Comparison of ENCODE assay signal across 15 mouse cellular contexts in the genomic region with DNA sequence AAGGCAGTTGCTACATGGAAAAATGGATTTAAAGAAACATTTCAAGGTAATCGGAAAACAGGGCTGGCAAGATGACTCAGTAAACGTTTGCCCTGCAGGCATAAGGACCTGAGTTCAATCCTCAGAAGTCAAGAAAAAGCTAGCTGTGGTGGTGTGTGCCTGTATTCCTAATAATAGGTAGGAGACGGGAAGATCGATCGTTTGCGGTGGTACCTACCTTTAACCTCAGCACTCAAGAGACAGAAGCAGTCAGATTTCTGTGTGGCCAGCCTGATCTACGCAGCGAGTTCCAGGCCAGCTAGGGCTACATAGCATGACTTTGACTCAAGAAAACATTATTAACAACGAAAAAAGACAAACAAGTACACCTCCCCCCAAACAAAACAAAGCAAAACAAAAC. TPM values are rescaled to one million over a fixed set of nuclear protein-coding genes. Genes with fewer than 3 reads are reported as not detected.
DNase-seq lines count a peak whose midpoint lies in the region; ATAC-seq and TF ChIP-seq lines count a peak whose summit lies in the region.
"Had no signal": no experiment of that assay in that cellular context is flagged by ENCODE, and none has a peak within 500 bp of the region (broad histone marks: within the 10 kb centered on the region; RNA-seq: fewer than 3 reads in every experiment).

No protein-coding gene starts in this region.

- 0 out of 2 replicates have a peak overlapping the region, but pooled peaks have one; percentile 18 for H3K27ac ChIP-seq in lung, embryonic 16.5 days (ENCODE audit: low read length)
- peak overlapping the region; percentile 49; the same call in 1 of the 2 replicates for H3K27ac ChIP-seq in forebrain, embryonic 14.5 days (ENCODE audit: low read depth, low read length)
- peak overlapping the region; percentile 41; the same call in 1 of the 2 replicates for H3K27ac ChIP-seq in limb, embryonic 14.5 days (replicated peaks; ENCODE audit: low read depth, low read length)
- H3K27ac ChIP-seq in neural tube, embryonic 15.5 days (replicated peaks): peak overlapping the region; percentile 56; the same call in 1 of the 2 replicates
- H3K27ac ChIP-seq: embryonic facial prominence, embryonic 15.5 days; layer of hippocampus, adult 2 months; stomach, embryonic 15.5 days had no signal

- DNase-seq in lung, postnatal 4 days: no peak
- no peak for DNase-seq in forebrain, embryonic 14.5 days (ENCODE audit: low spot score)
- no peak for DNase-seq in limb, embryonic 14.5 days (ENCODE audit: low spot score)
- DNase-seq in thymus, postnatal 0 days (ENCODE audit: low spot score): no peak
- DNase-seq: cerebellum, adult 8-10 months; kidney, adult 11 months; lung, postnatal 14 days; right cerebral cortex, postnatal 4 days had no signal

- 80% methylated on average over 9 of the region's 9 CpGs for WGBS in lung, embryonic 16.5 days
- WGBS in forebrain, embryonic 14.5 days: 27% methylated on average over 9 of the region's 9 CpGs
- 69% methylated on average over 9 of the region's 9 CpGs for WGBS in limb, embryonic 14.5 days
- 57% methylated on average over 9 of the region's 9 CpGs for WGBS in neural tube, embryonic 15.5 days

- H3K36me3 ChIP-seq in lung, embryonic 16.5 days (ENCODE audit: control insufficient read depth, insufficient read depth, low read length): no peaks in the 10 kb centered on the region
- H3K36me3 ChIP-seq in forebrain, embryonic 14.5 days (ENCODE audit: control insufficient read depth, insufficient read depth, low read length): no peaks in the 10 kb centered on the region
- no peaks in the 10 kb centered on the region for H3K36me3 ChIP-seq in limb, embryonic 14.5 days (ENCODE audit: control insufficient read depth, insufficient read depth, low read length)
- no peaks in the 10 kb centered on the region for H3K36me3 ChIP-seq in neural tube, embryonic 15.5 days
- H3K36me3 ChIP-seq: embryonic facial prominence, embryonic 15.5 days; stomach, embryonic 15.5 days had no signal

- no peaks in the 10 kb centered on the region for H3K9me3 ChIP-seq in lung, embryonic 16.5 days (ENCODE audit: control insufficient read depth, low read length)
- H3K9me3 ChIP-seq in forebrain, embryonic 14.5 days (replicated peaks; ENCODE audit: control insufficient read depth, low read length): peaks cover 8% of the 10 kb centered on the region; the same call in 1 of the 2 replicates
- 0 out of 2 replicates have a peak, but pooled peaks cover 7% of the 10 kb centered on the region for H3K9me3 ChIP-seq in limb, embryonic 14.5 days (ENCODE audit: control insufficient read depth, low read length)
- no peaks in the 10 kb centered on the region for H3K9me3 ChIP-seq in neural tube, embryonic 15.5 days (replicated peaks)
- H3K9me3 ChIP-seq: stomach, embryonic 15.5 days had no signal

- no peak for TF ChIP-seq POLR2A in limb, embryonic 14.5 days (IDR thresholded peaks at IDR 0.05; ENCODE audit: borderline replicate concordance, extremely low read depth, insufficient read depth, insufficient read length)

- H3K4me2 ChIP-seq in lung, embryonic 16.5 days (ENCODE audit: low read depth, low read length): no peak overlapping the region
- peak overlapping the region; percentile 1; the same call in 1 of the 2 replicates for H3K4me2 ChIP-seq in forebrain, embryonic 14.5 days (ENCODE audit: low read length)
- no peak overlapping the region for H3K4me2 ChIP-seq in limb, embryonic 14.5 days (replicated peaks; ENCODE audit: low read depth, low read length, severe bottlenecking)
- no peak overlapping the region for H3K4me2 ChIP-seq in neural tube, embryonic 15.5 days
- H3K4me2 ChIP-seq: embryonic facial prominence, embryonic 15.5 days; stomach, embryonic 15.5 days had no signal

- H3K4me1 ChIP-seq in lung, embryonic 16.5 days (replicated peaks; ENCODE audit: control insufficient read depth, insufficient read depth, low read length): peaks cover 7% of the 10 kb centered on the region
- 0 out of 2 replicates have a peak, but pooled peaks cover 5% of the 10 kb centered on the region for H3K4me1 ChIP-seq in forebrain, embryonic 14.5 days (ENCODE audit: control insufficient read depth, insufficient read depth, low read length)
- peaks cover under 1% of the 10 kb centered on the region; the same call in 1 of the 2 replicates for H3K4me1 ChIP-seq in limb, embryonic 14.5 days (ENCODE audit: control insufficient read depth, insufficient read depth, low read length)
- H3K4me1 ChIP-seq in neural tube, embryonic 15.5 days: peaks cover 9% of the 10 kb centered on the region
- H3K4me1 ChIP-seq: stomach, embryonic 15.5 days had no signal

- no peak overlapping the region for H3K9ac ChIP-seq in lung, embryonic 16.5 days (ENCODE audit: low read length)
- H3K9ac ChIP-seq in forebrain, embryonic 14.5 days (ENCODE audit: low read length): no peak overlapping the region
- no peak overlapping the region for H3K9ac ChIP-seq in limb, embryonic 14.5 days (ENCODE audit: low read depth, low read length, severe bottlenecking)
- H3K9ac ChIP-seq in neural tube, embryonic 15.5 days (replicated peaks): no peak overlapping the region
- H3K9ac ChIP-seq: embryonic facial prominence, embryonic 15.5 days; stomach, embryonic 15.5 days had no signal

- ATAC-seq in lung, embryonic 16.5 days (ENCODE audit: low read depth): no peak
- no peak for ATAC-seq in forebrain, embryonic 14.5 days
- no peak for ATAC-seq in limb, embryonic 14.5 days (ENCODE audit: low FRiP score, low read depth)
- no peak for ATAC-seq in neural tube, embryonic 15.5 days (ENCODE audit: low FRiP score)
- ATAC-seq in erythroblast, adult 5-6 weeks (replicated peaks; ENCODE audit: low FRiP score, poor library complexity, severe bottlenecking): no peak
- ATAC-seq in frontal cortex, adult (ENCODE audit: low TSS enrichment): no peak

- H3K27me3 ChIP-seq in lung, embryonic 16.5 days (ENCODE audit: control insufficient read depth, insufficient read depth, low read depth, low read length): no peaks in the 10 kb centered on the region
- peaks cover 24% of the 10 kb centered on the region; the same call in 1 of the 2 replicates for H3K27me3 ChIP-seq in forebrain, embryonic 14.5 days (replicated peaks; ENCODE audit: control insufficient read depth, insufficient read depth, low read length)
- H3K27me3 ChIP-seq in limb, embryonic 14.5 days (ENCODE audit: control insufficient read depth, insufficient read depth, low read length): no peaks in the 10 kb centered on the region
- H3K27me3 ChIP-seq in neural tube, embryonic 15.5 days (replicated peaks): no peaks in the 10 kb centered on the region
- H3K27me3 ChIP-seq: embryonic facial prominence, embryonic 15.5 days; stomach, embryonic 15.5 days had no signal

- H3K4me3 ChIP-seq in lung, embryonic 16.5 days (ENCODE audit: low read length): no peak overlapping the region
- no peak overlapping the region for H3K4me3 ChIP-seq in forebrain, embryonic 14.5 days (ENCODE audit: low read depth, low read length)
- no peak overlapping the region for H3K4me3 ChIP-seq in limb, embryonic 14.5 days (replicated peaks; ENCODE audit: low read length)
- no peak overlapping the region for H3K4me3 ChIP-seq in neural tube, embryonic 15.5 days (replicated peaks)
- H3K4me3 ChIP-seq: embryonic facial prominence, embryonic 15.5 days; layer of hippocampus, adult 2 months; stomach, embryonic 15.5 days had no signal

RNA-seq across cellular contexts. Expression of a gene that starts 48.9 kb away (rescaled TPM):
- polyA plus RNA-seq in lung, embryonic 16.5 days (2015; fragmentation: Nextera tagmentation; extraction: Ambion mirVana): 11.1 and 15.3 TPM in 2 replicates
- 1.3 and 1.4 TPM in 2 replicates for polyA plus RNA-seq in forebrain, embryonic 14.5 days (2014; fragmentation: Nextera tagmentation; extraction: Ambion mirVana)
- polyA plus RNA-seq in limb, embryonic 14.5 days (2012; rRNA removed): 4.3 and 4.8 TPM in 2 replicates
- polyA plus RNA-seq in limb, embryonic 14.5 days (2014; fragmentation: Nextera tagmentation; extraction: Ambion mirVana): 5.0 and 5.7 TPM in 2 replicates
- 1.3 and 3.2 TPM in 2 replicates for polyA plus RNA-seq in neural tube, embryonic 15.5 days (2015; fragmentation: Nextera tagmentation; extraction: Ambion mirVana)
- polyA plus RNA-seq in thymus, postnatal 0 days (2015; fragmentation: Nextera tagmentation; extraction: Ambion mirVana): 2.2 and 2.4 TPM in 2 replicates
- total RNA-seq in erythroblast, adult 5-6 weeks (2015; ENCODE audit: low replicate concordance): not detected in 2 replicates
- total RNA-seq in erythroblast, adult 5-6 weeks (2017; ENCODE audit: low replicate concordance): 1.1 and 1.8 TPM in 2 replicates
